Mouse (Mus musculus) myocyte (in vitro differentiated cells): ENCODE results near the gene Zfpl1.
"Not testable (repeated sequence)": the region's sequence is repeated elsewhere in the genome, so short reads cannot be mapped to it uniquely, and the experiment has no call there.

Source experiments
- MYOG ChIP-seq, 3 experiments: IDR thresholded peaks; one replicate each; pipeline ENCODE4 v1.6.1; 2011; ENCODE audit warnings: control low read depth in 2 of 3, low read depth in 2 of 3, mild to moderate bottlenecking in 2 of 3; ENCODE audit not compliant: insufficient read length in 2 of 3, control insufficient read depth in 1 of 3, insufficient read depth in 1 of 3
- POLR2A ChIP-seq: IDR thresholded peaks from one replicate; pipeline ENCODE4 v1.6.1; 2011; ENCODE audit warnings: low read depth, mild to moderate bottlenecking, control low read depth, moderate library complexity; ENCODE audit not compliant: insufficient read length
- POLR2AphosphoS2 ChIP-seq: IDR thresholded peaks from one replicate; pipeline ENCODE4 v1.6.1; 2011; ENCODE audit warnings: low read depth, control low read depth; ENCODE audit not compliant: insufficient read length

- not testable (repeated sequence) for TF ChIP-seq MYOG (IDR thresholded peaks at IDR 0.05; ENCODE audit: control insufficient read depth in 1 of 3, insufficient read depth in 1 of 3, insufficient read length in 2 of 3, low read depth in 2 of 3); POLR2A; POLR2AphosphoS2
Measured at GRCm38 (mm10) chr19:6133197-6133596, 48.4 kb upstream of the Zfpl1 start.
